Comparison of ENCODE assay signal across 31 mouse cellular contexts in genomic region chr13:46858835-46859152, GRCm38 (mm10).
DNase-seq lines count a peak whose midpoint lies in the region; ATAC-seq and TF ChIP-seq lines count a peak whose summit lies in the region.
"Had no signal": no experiment of that assay in that cellular context is flagged by ENCODE, and none has a peak within 500 bp of the region (broad histone marks: within the 10 kb centered on the region; RNA-seq: fewer than 3 reads in every experiment).

No protein-coding gene starts in this region.

- H3K9ac ChIP-seq in heart, postnatal 0 days (replicated peaks; ENCODE audit: low read depth, low read length): no peak overlapping the region
- no peak overlapping the region for H3K9ac ChIP-seq in intestine, embryonic 16.5 days (ENCODE audit: low read depth, low read length)
- H3K9ac ChIP-seq: heart, embryonic 15.5 days; hindbrain, embryonic 15.5 days; liver, embryonic 14.5 days; midbrain, embryonic 15.5 days; neural tube, embryonic 12.5 days had no signal

- H3K4me3 ChIP-seq in cerebellum, adult 2 months (replicated peaks; ENCODE audit: insufficient read depth, low read depth, low read length): no peak overlapping the region
- H3K4me3 ChIP-seq in heart, postnatal 0 days (ENCODE audit: low read depth, low read length): no peak overlapping the region
- H3K4me3 ChIP-seq in heart, embryonic 10.5 days: no peak overlapping the region
- no peak overlapping the region for H3K4me3 ChIP-seq in intestine, embryonic 16.5 days (ENCODE audit: low read length)
- H3K4me3 ChIP-seq: erythroblast, embryonic 14.5 days; gastrocnemius, adult 2 months; heart, adult 2 months; heart, embryonic 15.5 days; hindbrain, embryonic 15.5 days; midbrain, embryonic 10.5 days; midbrain, embryonic 15.5 days; myocyte; neural tube, embryonic 12.5 days had no signal

- TF ChIP-seq CTCF in cerebellum, adult 2 months (IDR thresholded peaks at IDR 0.05; ENCODE audit: borderline replicate concordance, insufficient read depth, low read depth, low read length): no peak
- TF ChIP-seq CTCF in heart, postnatal 0 days (IDR thresholded peaks at IDR 0.05; ENCODE audit: low read depth): no peak

- H3K4me1 ChIP-seq in cerebellum, adult 2 months (ENCODE audit: control insufficient read depth, insufficient read depth, low read length): peaks cover 33% of the 10 kb centered on the region
- no peaks in the 10 kb centered on the region for H3K4me1 ChIP-seq in heart, postnatal 0 days (ENCODE audit: control insufficient read depth, insufficient read depth)
- H3K4me1 ChIP-seq in heart, embryonic 10.5 days: peaks cover 8% of the 10 kb centered on the region; the same call in 1 of the 2 replicates
- H3K4me1 ChIP-seq in intestine, embryonic 16.5 days (ENCODE audit: control insufficient read depth, insufficient read depth, low read length): peaks cover 5% of the 10 kb centered on the region; the same call in 1 of the 2 replicates
- H3K4me1 ChIP-seq: midbrain, embryonic 10.5 days; neural tube, embryonic 12.5 days had no signal

- DNase-seq in cerebellum, adult 2 months: peak; percentile 34 to 41
- no peak for DNase-seq in cerebellum, adult 11 months
- peak; percentile 15 for DNase-seq in heart, postnatal 0 days (ENCODE audit: low spot score)
- DNase-seq in heart, embryonic 10.5 days (ENCODE audit: low spot score): no peak
- DNase-seq in lung, postnatal 14 days: peak; percentile 19
- DNase-seq in lung, postnatal 36 days: no peak
- DNase-seq: adrenal gland, postnatal 14 days; gastrocnemius, adult 2 months; heart, adult 2 months; kidney, adult 9 months; kidney, postnatal 10 days; layer of hippocampus, postnatal 36 days; liver; lung, adult 2 months; lung, postnatal 10 days; right cerebral cortex, postnatal 25 days; spleen, adult 18-20 months; thymus, postnatal 25 days had no signal

- no peak for TF ChIP-seq POLR2A in cerebellum, adult 2 months (IDR thresholded peaks at IDR 0.05; ENCODE audit: borderline replicate concordance, insufficient read depth, low read length)

- no peak overlapping the region for H3K27ac ChIP-seq in cerebellum, adult 2 months (ENCODE audit: insufficient read depth, low read length)
- no peak overlapping the region for H3K27ac ChIP-seq in heart, postnatal 0 days (ENCODE audit: low read depth)
- no peak overlapping the region for H3K27ac ChIP-seq in heart, embryonic 10.5 days
- H3K27ac ChIP-seq in intestine, embryonic 16.5 days (ENCODE audit: low read length): no peak overlapping the region
- H3K27ac ChIP-seq: heart, adult 2 months; heart, embryonic 15.5 days; liver, embryonic 14.5 days; midbrain, embryonic 10.5 days; midbrain, embryonic 15.5 days; neural tube, embryonic 12.5 days had no signal

- 51% methylated on average over 8 of the region's 8 CpGs for WGBS in cerebellum, adult 2 months
- WGBS in heart, postnatal 0 days: 46% methylated on average over 8 of the region's 8 CpGs
- WGBS in heart, embryonic 10.5 days: 73% methylated on average over 8 of the region's 8 CpGs
- WGBS in intestine, embryonic 16.5 days: 51% methylated on average over 8 of the region's 8 CpGs

- no peak overlapping the region for H3K4me2 ChIP-seq in heart, postnatal 0 days (ENCODE audit: low read depth, low read length)
- H3K4me2 ChIP-seq in intestine, embryonic 16.5 days (ENCODE audit: low read depth, low read length): no peak overlapping the region
- H3K4me2 ChIP-seq: heart, embryonic 15.5 days; hindbrain, embryonic 15.5 days; midbrain, embryonic 15.5 days; neural tube, embryonic 12.5 days had no signal

- no peaks in the 10 kb centered on the region for H3K27me3 ChIP-seq in cerebellum, adult 2 months (ENCODE audit: control insufficient read depth, insufficient read depth, low read length)
- H3K27me3 ChIP-seq in heart, postnatal 0 days (ENCODE audit: control insufficient read depth, insufficient read depth, low read length): no peaks in the 10 kb centered on the region
- H3K27me3 ChIP-seq in heart, embryonic 10.5 days (ENCODE audit: insufficient read depth, poor library complexity, severe bottlenecking): no peaks in the 10 kb centered on the region
- no peaks in the 10 kb centered on the region for H3K27me3 ChIP-seq in intestine, embryonic 16.5 days (replicated peaks; ENCODE audit: control insufficient read depth, insufficient read depth, low read length)
- H3K27me3 ChIP-seq: heart, embryonic 15.5 days; hindbrain, embryonic 15.5 days; midbrain, embryonic 15.5 days; neural tube, embryonic 12.5 days; Patski had no signal

- ATAC-seq in heart, postnatal 0 days (ENCODE audit: insufficient read depth, low read depth): peak; percentile 67
- ATAC-seq in intestine, embryonic 16.5 days: peak; percentile 62
- no peak for ATAC-seq in activated CD4-positive, CD25-positive, alpha-beta regulatory T cell, adult 4 months
- ATAC-seq: forebrain, embryonic 16.5 days; midbrain, embryonic 15.5 days; Patski had no signal

- no peaks in the 10 kb centered on the region for H3K9me3 ChIP-seq in heart, postnatal 0 days (replicated peaks; ENCODE audit: control insufficient read depth, low read length)
- no peaks in the 10 kb centered on the region for H3K9me3 ChIP-seq in heart, embryonic 10.5 days
- H3K9me3 ChIP-seq in intestine, embryonic 16.5 days (ENCODE audit: control insufficient read depth, low read length): no peaks in the 10 kb centered on the region
- H3K9me3 ChIP-seq: G1E; heart, embryonic 15.5 days; hindbrain, embryonic 15.5 days; midbrain, embryonic 10.5 days; midbrain, embryonic 15.5 days; neural tube, embryonic 12.5 days had no signal

- no peaks in the 10 kb centered on the region for H3K36me3 ChIP-seq in heart, postnatal 0 days (replicated peaks; ENCODE audit: control insufficient read depth, insufficient read depth, low read length)
- H3K36me3 ChIP-seq in heart, embryonic 10.5 days: peaks cover 4% of the 10 kb centered on the region; the same call in 1 of the 2 replicates
- no peaks in the 10 kb centered on the region for H3K36me3 ChIP-seq in intestine, embryonic 16.5 days (ENCODE audit: control insufficient read depth, insufficient read depth, low read length)
- H3K36me3 ChIP-seq: G1E; heart, embryonic 15.5 days; hindbrain, embryonic 15.5 days; midbrain, embryonic 10.5 days; midbrain, embryonic 15.5 days; neural tube, embryonic 12.5 days had no signal

- TF ChIP-seq EP300 in heart, postnatal 0 days (IDR thresholded peaks at IDR 0.05; ENCODE audit: low read depth): no peak

Comparison
In these comparisons a context has a peak if more than half of its experiments do, and no peak if none do; other contexts are left out.
1. DNase-seq: peak in cerebellum, adult 2 months (2 of 2), heart, postnatal 0 days (single experiment) and lung, postnatal 14 days (single experiment); none in cerebellum, adult 11 months (single experiment), heart, embryonic 10.5 days (single experiment) and lung, postnatal 36 days (single experiment).